Mouse (Mus musculus): ENCODE data around the gene Vmn2r16. TPM values are rescaled to one million over a fixed set of nuclear protein-coding genes. Genes with fewer than 3 reads are reported as not detected.

Vmn2r16 gene
- not detected for total RNA-seq (2021)
- long read RNA-seq, experiment 1: 0 reads
- long read RNA-seq, experiment 2: 0 reads

- Histone ChIP-seq H3K27ac (no peak within 1 kb of the TSS), H3K4me3 (no peak within 1 kb of the TSS)
- no peak for TF ChIP-seq CTCF (IDR thresholded peaks at IDR 0.05)
- no peak for DNase-seq
- intact Hi-C loops (cut with DNase I): no loop called here
These were observed at the start of gene Vmn2r16 for GRCm38 (mm10) chr5:109329862-109330261. TSS of gene Vmn2r16 (plus strand) at chr5:109330162.

GRCm38 (mm10) chr5:109294655-109295054 is 35.3 kb upstream of the Vmn2r16 start:
- no peak for TF ChIP-seq CTCF (IDR thresholded peaks at IDR 0.05)
- DNase-seq: no peak
- Histone ChIP-seq H3K27ac (no peak overlapping the region), H3K4me3 (no peak overlapping the region)
- intact Hi-C loops (cut with DNase I): no loop called here

DNA sequence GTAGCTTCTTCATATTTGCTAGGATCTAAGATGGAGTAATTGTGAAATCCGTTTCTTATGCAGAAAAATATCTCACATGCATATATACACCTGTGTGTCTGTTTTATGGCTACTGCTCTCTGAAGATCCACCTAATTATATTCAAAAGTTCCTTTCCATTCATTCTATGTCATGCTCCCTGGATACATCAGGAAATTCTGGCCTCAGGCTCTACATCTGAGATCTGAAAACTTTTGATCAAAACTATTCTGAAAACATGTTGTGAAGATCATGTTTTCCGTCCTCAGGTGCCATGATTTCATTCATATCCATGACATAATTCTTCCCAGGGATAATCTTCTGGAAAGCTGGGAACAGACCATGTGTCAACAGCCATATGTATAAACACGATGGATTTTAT is 32.4 kb upstream of the Vmn2r16 start, which contains the start of gene Vmn2r15:
TSS of gene Vmn2r15 (minus strand) at position 101 of the 400 bp plus-strand sequence.
- TF ChIP-seq CTCF (IDR thresholded peaks at IDR 0.05): no peak
- H3K27ac ChIP-seq: no peak within 1 kb of the TSS
- no peak for DNase-seq
- intact Hi-C loops (cut with DNase I): no loop called here
- no peak within 1 kb of the TSS for H3K4me3 ChIP-seq

DNA sequence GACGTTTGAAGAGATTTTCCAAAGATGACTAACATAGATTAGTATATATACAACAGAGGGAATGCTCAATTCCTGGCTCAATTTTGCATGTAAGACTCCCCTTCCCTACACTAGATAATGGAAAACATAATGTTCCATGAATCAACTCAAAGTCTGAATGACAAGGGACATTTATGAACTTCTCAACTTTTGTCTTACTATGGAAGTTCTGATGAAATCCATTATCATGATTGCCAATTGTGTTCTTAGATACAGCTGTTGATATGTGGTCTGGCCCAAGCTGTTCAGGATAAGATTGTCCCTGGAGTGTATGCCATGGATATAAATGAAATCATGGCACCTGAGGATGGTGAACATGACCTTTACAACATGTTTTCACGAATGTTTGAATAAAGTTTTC is 89.4 kb downstream of the Vmn2r16 start, which contains the start of gene Vmn2r17:
TSS of gene Vmn2r17 (plus strand) at position 301 of the 400 bp plus-strand sequence.
- TF ChIP-seq CTCF (IDR thresholded peaks at IDR 0.05): no peak
- DNase-seq: no peak
- Histone ChIP-seq H3K27ac (no peak within 1 kb of the TSS), H3K4me3 (no peak within 1 kb of the TSS)
- intact Hi-C loops (cut with DNase I): no loop called here

Other genes starting within 250 kb of the Vmn2r16 start
- gene Vmn2r12, start 232.2 kb upstream of the Vmn2r16 start, total RNA-seq (2021): not detected
- not detected for gene Vmn2r13, start 138.0 kb upstream of the Vmn2r16 start, total RNA-seq (2021)
- gene Vmn2r14, start 105.5 kb upstream of the Vmn2r16 start, total RNA-seq (2021): not detected
- gene Vmn2r15, start 32.5 kb upstream of the Vmn2r16 start, total RNA-seq (2021): not detected
- not detected for gene Vmn2r17, start 89.5 kb downstream of the Vmn2r16 start, total RNA-seq (2021)
- gene Crlf2, start 228.8 kb downstream of the Vmn2r16 start, total RNA-seq (2021): 1 to 10 TPM; 2.0 to 3.4 TPM

Measured in gastrocnemius, adult 2 months (tissue).